Mouse (Mus musculus): Measurements from ENCODE around the gene Hoxc11. TPM values are rescaled to one million over a fixed set of nuclear protein-coding genes. Genes with fewer than 3 reads are reported as not detected.
A peak's percentile ranks its signal among the peaks of the same experiment; 100 is the strongest.

Hoxc11 gene
- total and polyA plus RNA-seq, 3 experiments: not detected

DNA sequence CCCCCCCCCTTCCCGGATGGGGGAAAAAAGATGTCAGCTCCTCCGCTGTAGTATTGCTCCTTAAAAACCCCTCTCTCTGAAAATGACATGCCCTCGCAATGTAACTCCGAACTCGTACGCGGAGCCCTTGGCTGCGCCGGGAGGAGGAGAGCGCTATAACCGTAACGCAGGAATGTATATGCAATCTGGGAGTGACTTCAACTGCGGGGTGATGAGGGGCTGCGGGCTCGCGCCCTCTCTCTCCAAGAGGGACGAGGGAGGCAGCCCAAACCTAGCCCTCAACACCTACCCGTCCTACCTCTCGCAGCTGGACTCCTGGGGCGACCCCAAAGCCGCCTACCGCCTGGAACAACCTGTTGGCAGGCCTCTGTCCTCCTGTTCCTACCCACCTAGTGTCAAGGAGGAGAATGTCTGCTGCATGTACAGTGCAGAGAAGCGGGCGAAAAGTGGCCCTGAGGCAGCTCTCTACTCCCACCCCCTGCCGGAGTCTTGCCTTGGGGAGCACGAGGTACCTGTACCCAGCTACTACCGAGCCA is 12.6 kb downstream of the Hoxc11 start, which contains the start of gene Hoxc10 (continued):
- TF ChIP-seq MAZ (IDR thresholded peaks at IDR 0.05; ENCODE audit: low read depth, low read length) (peak; percentile 92), TCF12 (IDR thresholded peaks at IDR 0.05; ENCODE audit: low read depth, low read length) (peak; percentile 3; the same call in 1 of the 2 replicates), UBTF (IDR thresholded peaks at IDR 0.05; ENCODE audit: borderline replicate concordance, insufficient read depth, low read depth, low read length) (no peak), MAX (IDR thresholded peaks at IDR 0.05; ENCODE audit: low read length) (peak; percentile 76), EP300 (IDR thresholded peaks at IDR 0.05; ENCODE audit: low read depth in 1 of 2, low read length in 2 of 2) (no peak), MAFK (IDR thresholded peaks at IDR 0.05; ENCODE audit: borderline replicate concordance, low read depth, low read length) (no peak), TBP (IDR thresholded peaks at IDR 0.05; ENCODE audit: low read depth, low read length) (peak; percentile 6; the same call in 1 of the 2 replicates), RAD21 (IDR thresholded peaks at IDR 0.05; ENCODE audit: low read depth, low read length) (no peak), HCFC1 (IDR thresholded peaks at IDR 0.05; ENCODE audit: low read depth, low read length) (0 out of 2 replicates have a peak, but pooled peaks have one; percentile 8), ZC3H11A (IDR thresholded peaks at IDR 0.05; ENCODE audit: low read depth, low read length) (no peak)

DNA sequence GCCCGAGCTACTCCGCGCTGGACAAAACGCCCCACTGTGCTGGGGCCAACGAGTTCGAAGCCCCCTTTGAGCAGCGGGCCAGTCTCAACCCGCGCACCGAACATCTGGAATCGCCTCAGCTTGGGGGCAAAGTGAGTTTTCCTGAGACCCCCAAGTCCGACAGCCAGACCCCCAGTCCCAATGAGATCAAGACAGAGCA is 13.0 kb downstream of the Hoxc11 start, which contains the start of gene Hoxc5:
TSS of gene Hoxc5 (plus strand) at position 132 of the 199 bp plus-strand sequence.
- Histone ChIP-seq H3K9me3 (replicated peaks; ENCODE audit: insufficient read depth, low read length) (no peaks in the 10 kb centered on the region), H3K27me3 (ENCODE audit: control insufficient read depth in 1 of 2, insufficient read depth in 2 of 2, low read length in 2 of 2) (peaks cover 8 to 11% of the 10 kb centered on the region in 2 experiments), H3K9ac (ENCODE audit: control insufficient read depth, low read depth, low read length, poor library complexity, severe bottlenecking) (peak within 1 kb of the TSS; percentile 93), H3K79me2 (ENCODE audit: control insufficient read depth, insufficient read depth, low read length, poor library complexity) (peaks cover 31% of the 10 kb centered on the region), H3K4me3 (ENCODE audit: control insufficient read depth in 1 of 2, insufficient read depth in 1 of 2, low read depth in 2 of 2, low read length in 2 of 2) (peak within 1 kb of the TSS; percentile 84 to 97), H3K4me1 (ENCODE audit: control insufficient read depth in 1 of 2, insufficient read depth in 2 of 2, low read length in 2 of 2) (peaks cover 12 to 19% of the 10 kb centered on the region in 2 experiments), H3K27ac (ENCODE audit: control insufficient read depth, low read depth, low read length) (peak within 1 kb of the TSS; percentile 82), H3K36me3 (ENCODE audit: control insufficient read depth in 1 of 2, insufficient read depth in 2 of 2, low read length in 2 of 2) (peaks cover 0 to 18% of the 10 kb centered on the region in 2 experiments; a peak in 2 of 4 replicates)
- TF ChIP-seq MXI1 (IDR thresholded peaks at IDR 0.05; ENCODE audit: low read depth, low read length) (0 out of 2 replicates have a peak, but pooled peaks have one; percentile 13), NELFE (IDR thresholded peaks at IDR 0.05; ENCODE audit: low read depth, low read length) (peak; percentile 3; the same call in 1 of the 2 replicates), ZKSCAN1 (IDR thresholded peaks at IDR 0.05; ENCODE audit: low read depth, low read length) (no peak)
- no peak for DNase-seq (ENCODE audit: low read depth, low spot score)

DNA sequence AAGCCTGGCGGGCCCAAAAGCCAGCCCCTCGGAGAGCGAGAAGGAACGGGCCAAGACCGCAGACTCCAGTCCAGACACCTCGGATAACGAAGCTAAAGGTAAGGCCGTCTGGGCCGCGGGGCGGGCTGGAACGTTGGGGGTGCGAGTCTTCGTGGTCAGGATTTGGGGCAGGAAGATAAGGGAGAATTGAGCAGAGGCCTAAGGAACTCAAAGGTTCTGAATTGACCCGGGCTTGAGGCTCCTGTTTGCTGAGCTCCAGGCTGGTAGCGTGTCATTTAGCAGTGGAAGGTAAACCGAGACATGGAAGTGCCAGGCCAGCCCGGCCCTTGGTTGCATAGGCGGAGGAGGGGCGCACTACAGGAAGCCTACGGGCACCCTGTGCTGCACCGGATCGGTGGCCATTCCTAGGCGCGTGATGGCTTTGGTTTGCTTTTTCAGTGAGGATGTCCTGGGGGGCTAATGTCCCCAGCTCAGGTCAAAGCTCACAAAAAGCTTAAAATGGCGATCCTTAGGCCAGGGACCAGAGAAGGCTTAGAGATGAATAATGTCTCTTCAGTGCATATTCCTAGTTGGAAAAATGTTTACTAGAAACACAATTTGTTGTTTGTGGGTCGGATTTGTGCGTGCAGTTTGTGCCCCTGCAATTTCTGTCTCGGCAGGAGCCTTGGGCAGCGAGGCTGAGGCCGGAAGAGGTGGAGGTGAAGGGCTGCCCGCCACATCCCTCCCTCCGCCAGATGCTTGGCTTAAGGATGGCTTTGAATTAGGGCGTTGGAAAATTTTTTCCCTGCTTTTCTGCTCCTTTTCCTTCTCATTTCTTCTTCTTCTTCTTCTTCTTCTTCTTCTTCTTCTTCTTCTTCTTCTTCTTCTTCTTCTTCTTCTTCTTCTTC is 13.5 kb downstream of the Hoxc11 start:
- DNase-seq (ENCODE audit: low read depth, low spot score): peak; percentile 81
- H3K79me2 ChIP-seq (ENCODE audit: control insufficient read depth, insufficient read depth, low read length, poor library complexity): peaks cover 31% of the 10 kb centered on the region
- H3K27ac ChIP-seq (ENCODE audit: control insufficient read depth, low read depth, low read length): peak overlapping the region; percentile 82
- H3K9me3 ChIP-seq (replicated peaks; ENCODE audit: insufficient read depth, low read length): no peaks in the 10 kb centered on the region
- peaks cover 12 to 19% of the 10 kb centered on the region in 2 experiments for H3K4me1 ChIP-seq (ENCODE audit: control insufficient read depth in 1 of 2, insufficient read depth in 2 of 2, low read length in 2 of 2)
- H3K36me3 ChIP-seq (ENCODE audit: control insufficient read depth in 1 of 2, insufficient read depth in 2 of 2, low read length in 2 of 2): peaks cover 0 to 18% of the 10 kb centered on the region in 2 experiments; a peak in 2 of 4 replicates
- peaks cover 4 to 6% of the 10 kb centered on the region in 2 experiments; a peak in 3 of 4 replicates for H3K27me3 ChIP-seq (ENCODE audit: control insufficient read depth in 1 of 2, insufficient read depth in 2 of 2, low read length in 2 of 2)
- H3K4me3 ChIP-seq (ENCODE audit: control insufficient read depth in 1 of 2, insufficient read depth in 1 of 2, low read depth in 2 of 2, low read length in 2 of 2): peak overlapping the region; percentile 84 to 97
- H3K9ac ChIP-seq (ENCODE audit: control insufficient read depth, low read depth, low read length, poor library complexity, severe bottlenecking): peak overlapping the region; percentile 93
- TF ChIP-seq POLR2A (IDR thresholded peaks at IDR 0.05; ENCODE audit: control insufficient read depth in 1 of 2, insufficient read depth in 1 of 2, low read depth in 1 of 2, low read length in 2 of 2, poor library complexity in 1 of 2): peak; percentile 31 to 46
- TF ChIP-seq UBTF (IDR thresholded peaks at IDR 0.05; ENCODE audit: borderline replicate concordance, insufficient read depth, low read depth, low read length): peak; percentile 89; the same call in 1 of the 2 replicates
- no peak for TF ChIP-seq ZKSCAN1 (IDR thresholded peaks at IDR 0.05; ENCODE audit: low read depth, low read length)
- no peak for TF ChIP-seq MYC (IDR thresholded peaks at IDR 0.05; ENCODE audit: low read depth, low read length)
- peak; percentile 31; the same call in 1 of the 2 replicates for TF ChIP-seq CHD1 (IDR thresholded peaks at IDR 0.05; ENCODE audit: low read depth, low read length)
- TF ChIP-seq ELF1 (IDR thresholded peaks at IDR 0.05; ENCODE audit: low read depth, low read length): no peak
- TF ChIP-seq MAX (IDR thresholded peaks at IDR 0.05; ENCODE audit: low read length): no peak
- no peak for TF ChIP-seq MEF2A (IDR thresholded peaks at IDR 0.05; ENCODE audit: extremely low read depth, insufficient replicate concordance, low read depth, low read length, poor library complexity, severe bottlenecking)
- TF ChIP-seq MYB (IDR thresholded peaks at IDR 0.05; ENCODE audit: low read depth, low read length): no peak
- no peak for TF ChIP-seq USF1 (IDR thresholded peaks at IDR 0.05; ENCODE audit: low read depth, low read length)
- TF ChIP-seq ZMIZ1 (IDR thresholded peaks at IDR 0.05; ENCODE audit: low read depth, low read length): no peak
- no peak for TF ChIP-seq KAT2A (conservative IDR thresholded peaks at IDR 0.05; ENCODE audit: low read depth, low read length)
- TF ChIP-seq MAFK (IDR thresholded peaks at IDR 0.05; ENCODE audit: borderline replicate concordance, low read depth, low read length): no peak
- no peak for TF ChIP-seq RAD21 (IDR thresholded peaks at IDR 0.05; ENCODE audit: low read depth, low read length)
- no peak for TF ChIP-seq MAZ (IDR thresholded peaks at IDR 0.05; ENCODE audit: low read depth, low read length)
- TF ChIP-seq MXI1 (IDR thresholded peaks at IDR 0.05; ENCODE audit: low read depth, low read length): no peak
- TF ChIP-seq USF2 (IDR thresholded peaks at IDR 0.05; ENCODE audit: borderline replicate concordance in 1 of 2, insufficient read depth in 1 of 2, low read depth in 1 of 2, low read length in 2 of 2): no peak
- TF ChIP-seq RCOR1 (IDR thresholded peaks at IDR 0.05; ENCODE audit: low read depth, low read length): no peak
